Mouse (Mus musculus) 416B (cell line): Measurements from ENCODE around the gene Ptgdr2.

Source experiments
- DNase-seq: peaks from one replicate; pipeline ENCODE4 v3.0.0; 2011; ENCODE audit warnings: low read depth

The Ptgdr2 gene

DNA sequence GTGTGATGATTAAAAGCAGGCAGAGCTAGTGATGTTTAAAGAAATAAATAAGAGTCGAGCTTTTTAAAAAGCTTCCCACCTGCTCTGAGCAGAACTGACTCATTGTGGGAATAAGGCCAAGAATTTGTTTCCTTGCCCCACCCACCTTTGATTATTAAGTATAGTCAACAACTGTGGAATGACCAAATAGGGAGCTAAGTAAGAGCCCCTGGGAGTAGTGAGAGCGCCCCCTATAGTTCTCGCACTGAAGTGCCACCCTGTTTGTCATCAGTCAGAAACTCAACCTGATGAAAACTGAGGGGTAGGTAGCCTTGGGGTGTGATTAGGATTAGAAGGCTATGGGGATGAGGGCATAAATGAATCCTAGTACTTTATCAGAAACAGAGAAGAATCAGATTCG lies 39.4 kb downstream of the Ptgdr2 start:
- DNase-seq, result peak; percentile 55

DNA sequence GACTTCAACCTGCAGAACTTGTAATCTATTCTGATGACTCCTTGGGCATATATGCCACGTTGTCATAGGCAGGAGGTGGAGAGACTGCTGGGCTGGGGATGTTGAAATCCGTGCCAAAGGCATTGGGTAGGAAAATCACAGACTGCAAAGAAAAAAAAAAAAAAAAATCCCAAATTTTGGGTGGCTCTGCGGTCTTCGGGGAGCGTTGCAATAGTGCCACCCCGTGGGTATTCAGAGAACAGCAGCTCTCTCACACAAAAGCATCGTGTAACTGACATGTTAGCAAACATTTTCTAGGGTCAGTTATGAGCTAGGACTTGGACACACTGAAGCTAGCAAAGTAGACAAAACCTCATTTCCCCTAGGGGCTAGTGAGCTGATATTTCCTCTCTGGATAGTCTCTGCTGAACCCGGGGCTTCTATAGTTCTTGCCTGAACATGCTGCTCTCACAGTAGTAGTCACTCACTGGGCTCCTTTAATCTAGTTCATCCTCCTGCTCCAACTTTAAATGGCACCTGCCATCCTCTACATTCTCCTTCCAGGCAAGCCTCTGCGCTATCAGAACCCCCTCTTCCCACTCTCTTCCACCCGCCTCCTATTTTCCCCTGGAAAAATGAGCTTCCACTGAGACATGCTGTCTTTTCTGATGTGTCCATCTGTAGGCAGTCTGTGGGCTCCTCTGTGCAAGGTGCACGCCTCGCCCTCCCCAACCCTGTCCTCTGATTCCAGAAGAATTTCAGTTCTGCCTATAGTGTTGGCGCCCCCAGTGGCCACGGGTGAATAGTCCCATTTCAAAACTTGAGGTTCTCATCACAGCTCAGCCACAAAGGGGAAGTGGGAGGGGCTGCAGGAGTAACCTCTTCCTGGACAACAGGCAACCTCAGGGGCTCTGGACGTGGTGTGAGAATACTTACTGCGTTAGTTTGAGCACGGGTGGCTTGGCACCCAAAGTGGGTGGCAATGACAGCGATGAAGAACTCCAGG lies 42.5 kb downstream of the Ptgdr2 start:
- DNase-seq, result peak; percentile 95

DNA sequence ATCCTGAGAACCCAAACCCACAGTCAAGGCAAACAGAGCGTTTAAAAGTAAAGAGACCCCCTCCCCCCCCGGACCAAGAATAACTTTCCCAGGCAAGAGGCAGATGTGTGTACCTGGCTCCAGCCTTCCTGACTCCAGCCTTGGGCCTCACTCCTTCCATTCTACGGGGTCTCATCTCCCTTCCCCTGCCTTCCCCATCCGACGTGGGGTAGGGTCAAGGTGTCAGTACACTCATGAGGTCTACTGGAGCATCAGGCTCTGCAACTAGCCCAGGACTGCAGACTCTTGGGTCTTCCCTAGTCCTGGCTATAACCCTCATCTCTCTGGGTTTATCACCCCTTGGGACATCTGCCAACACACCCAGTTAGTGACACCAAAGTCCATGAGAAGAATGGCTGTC lies 43.2 kb downstream of the Ptgdr2 start:
- DNase-seq, result no peak

DNA sequence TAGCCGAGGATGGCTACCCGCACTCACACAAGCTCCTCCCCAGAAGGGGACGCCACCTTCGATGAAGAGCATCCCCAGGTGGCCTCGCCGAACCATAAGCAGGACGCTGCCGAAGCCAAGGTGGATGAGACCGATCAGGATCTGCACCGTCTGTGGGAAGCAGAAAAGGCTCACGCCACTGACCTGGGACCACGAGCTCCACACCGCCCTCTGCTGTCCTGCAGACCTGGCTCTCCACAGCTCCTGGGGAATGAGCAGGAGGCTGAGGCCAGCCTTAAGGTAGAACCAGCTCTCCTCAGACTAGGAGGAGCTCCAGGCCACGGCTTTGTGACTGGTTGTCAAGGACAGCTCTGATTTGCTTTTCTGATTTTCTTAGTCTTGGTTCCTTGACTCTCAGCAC lies 46.2 kb downstream of the Ptgdr2 start:
- DNase-seq, result peak; percentile 20

DNA sequence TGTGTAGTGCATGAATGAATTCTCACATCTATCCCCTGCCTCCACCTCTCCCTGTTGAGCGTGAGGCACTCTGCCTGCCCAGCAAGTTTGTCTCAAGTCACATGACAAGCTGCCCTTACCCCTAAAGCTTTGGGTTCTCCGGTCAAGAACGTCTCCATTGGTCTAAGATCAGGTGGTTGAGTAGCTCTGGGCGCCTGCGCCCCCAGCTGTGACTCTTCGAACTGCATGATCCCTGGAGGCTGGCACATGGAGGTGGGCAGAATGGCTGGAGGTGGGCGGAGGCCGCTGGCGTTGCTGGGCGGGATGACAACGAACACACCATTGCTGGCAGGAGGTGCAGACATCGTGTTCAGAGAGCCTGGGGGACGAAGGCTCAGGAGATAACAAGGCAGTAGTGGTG lies 47.6 kb downstream of the Ptgdr2 start:
- no peak for DNase-seq

DNA sequence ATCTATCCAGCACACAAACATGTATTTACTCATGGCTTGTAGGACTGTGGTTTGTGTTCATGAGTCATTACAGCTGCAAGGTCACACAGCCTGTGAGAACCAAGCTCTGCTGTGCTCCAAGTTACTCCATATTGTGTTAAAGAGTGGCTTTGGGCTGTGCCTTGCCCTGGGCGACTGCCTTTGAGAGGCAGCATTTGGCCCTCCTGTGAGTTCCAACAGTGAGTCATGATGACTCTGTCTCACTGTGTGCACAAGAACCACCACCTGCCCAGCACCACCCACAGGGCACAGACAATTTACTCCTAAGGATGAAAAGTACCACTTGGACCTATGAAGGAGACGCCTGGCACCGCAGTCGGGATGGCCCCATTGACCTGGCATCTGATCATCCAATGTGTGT lies 48.9 kb downstream of the Ptgdr2 start:
- DNase-seq, result peak; percentile 20

DNA sequence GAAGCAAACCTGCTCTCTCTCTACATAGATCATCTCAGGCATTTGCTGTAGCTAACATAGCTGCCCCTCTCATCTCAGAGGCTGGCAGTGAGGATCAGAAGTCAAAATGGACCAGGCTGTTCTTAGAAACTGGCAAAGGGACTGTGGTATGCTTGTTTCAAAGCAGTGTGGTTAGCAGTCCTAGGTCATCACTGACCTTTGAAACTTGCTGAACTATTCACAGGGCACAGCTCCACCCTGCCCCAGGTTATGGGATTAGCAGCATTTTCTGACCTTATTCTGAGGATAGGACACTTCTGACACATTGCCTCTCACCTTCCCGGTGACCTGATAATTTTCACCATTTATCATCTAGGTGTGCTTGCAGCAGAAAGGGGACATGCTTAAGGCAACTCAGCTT lies 51.6 kb downstream of the Ptgdr2 start:
- no peak for DNase-seq

DNA sequence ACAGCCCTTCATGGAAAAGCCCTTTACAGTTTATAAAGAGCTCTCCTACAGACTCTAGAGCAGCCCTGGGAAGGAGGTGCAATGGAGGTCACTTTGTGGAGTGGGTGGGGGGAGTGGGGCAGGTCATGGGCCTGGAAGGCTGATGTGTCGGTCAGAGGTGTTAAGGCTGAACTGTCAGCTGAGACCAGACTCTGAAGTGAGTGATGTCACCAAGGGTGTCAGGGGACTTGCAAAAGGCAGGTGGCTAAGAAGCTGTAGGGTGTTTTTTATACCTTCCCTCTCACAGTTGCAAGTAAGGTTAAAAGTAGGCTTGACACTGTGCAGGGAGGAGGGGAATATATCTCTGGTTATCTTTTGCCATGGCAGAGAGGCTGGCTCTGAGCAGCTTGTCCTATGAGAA lies 53.8 kb downstream of the Ptgdr2 start:
- no peak for DNase-seq

DNA sequence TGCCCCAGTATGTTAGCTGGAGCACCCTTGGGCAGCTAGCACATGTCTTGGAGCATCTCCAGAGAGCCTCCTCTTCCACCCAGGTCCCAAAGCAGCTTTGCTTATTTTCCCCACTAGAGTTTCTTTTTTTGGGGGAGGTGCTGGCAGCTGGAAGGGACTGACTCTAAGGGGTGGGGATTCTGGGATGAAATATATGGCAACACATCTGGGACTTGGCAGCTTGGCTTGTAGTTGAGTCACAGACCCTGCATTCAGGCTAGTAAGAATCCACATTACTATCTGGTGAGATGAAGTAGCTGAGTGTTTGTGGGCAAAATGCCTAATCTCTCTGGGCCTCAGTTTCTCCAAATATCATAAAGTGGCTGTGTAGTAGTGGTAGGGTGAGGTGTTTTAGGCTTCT lies 55.0 kb downstream of the Ptgdr2 start:
- no peak for DNase-seq
